In the genomic region with DNA sequence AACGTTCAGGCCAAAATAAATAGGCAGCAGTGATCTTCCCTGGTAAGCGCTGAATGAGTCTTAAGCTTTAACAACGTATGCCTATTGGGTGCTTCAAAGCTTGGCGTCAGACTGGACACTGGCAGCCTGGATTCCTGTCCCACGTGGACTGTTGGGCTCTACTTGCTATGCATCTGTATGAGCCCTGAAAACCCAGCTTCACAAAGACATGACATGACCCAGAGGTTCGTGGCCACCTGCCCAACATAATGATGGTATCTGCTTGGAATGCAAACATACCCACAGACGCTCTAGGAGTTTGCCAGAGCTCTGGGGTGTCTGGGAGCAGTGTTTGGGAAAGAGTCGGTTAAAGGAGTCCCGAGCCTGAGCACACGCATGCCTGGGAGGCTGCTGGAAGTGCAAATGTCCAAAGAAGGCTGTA, we compare ENCODE assay signal across 9 mouse cellular contexts. TPM values are rescaled to one million over a fixed set of nuclear protein-coding genes. Genes with fewer than 3 reads are reported as not detected.
A peak's percentile ranks its signal among the peaks of the same experiment; 100 is the strongest.
DNase-seq lines count a peak whose midpoint lies in the region; ATAC-seq and TF ChIP-seq lines count a peak whose summit lies in the region.
"Had no signal": no experiment of that assay in that cellular context is flagged by ENCODE, and none has a peak within 500 bp of the region (broad histone marks: within the 10 kb centered on the region; RNA-seq: fewer than 3 reads in every experiment).

No protein-coding gene starts in this region.

- H3K4me3 ChIP-seq in C2C12 (ENCODE audit: insufficient read depth, poor library complexity, severe bottlenecking): no peak overlapping the region
- H3K4me3 ChIP-seq in lung, embryonic 14.5 days (ENCODE audit: low read depth, low read length): no peak overlapping the region
- no peak overlapping the region for H3K4me3 ChIP-seq in forebrain, embryonic 15.5 days

- H3K9me3 ChIP-seq in lung, embryonic 14.5 days (ENCODE audit: low read depth, low read length): no peaks in the 10 kb centered on the region
- H3K9me3 ChIP-seq in forebrain, embryonic 15.5 days: no peaks in the 10 kb centered on the region

- TF ChIP-seq CTCF in C2C12 (IDR thresholded peaks at IDR 0.05; ENCODE audit: control insufficient read depth, insufficient read depth, insufficient read length): no peak
- no peak for TF ChIP-seq CTCF in lung, embryonic 14.5 days (IDR thresholded peaks at IDR 0.05; ENCODE audit: low read depth)

- intact Hi-C loops in left cerebral cortex, postnatal 36 days (cut with DNase I): no loop called here

- no peak overlapping the region for H3K9ac ChIP-seq in lung, embryonic 14.5 days
- no peak overlapping the region for H3K9ac ChIP-seq in forebrain, embryonic 15.5 days (replicated peaks)

- H3K79me3 ChIP-seq in C2C12 (ENCODE audit: low read depth): peaks cover 62% of the 10 kb centered on the region

- peak overlapping the region; percentile 9; the same call in 1 of the 2 replicates for H3K27ac ChIP-seq in lung, embryonic 14.5 days (ENCODE audit: low read depth)
- H3K27ac ChIP-seq in forebrain, embryonic 15.5 days (replicated peaks): no peak overlapping the region

- no peak overlapping the region for H3K4me2 ChIP-seq in lung, embryonic 14.5 days
- H3K4me2 ChIP-seq in forebrain, embryonic 15.5 days (replicated peaks): no peak overlapping the region

- WGBS in lung, embryonic 14.5 days: 36% methylated on average over 10 of the region's 10 CpGs
- 80% methylated on average over 10 of the region's 10 CpGs for WGBS in forebrain, embryonic 15.5 days

- H3K79me2 ChIP-seq in C2C12 (ENCODE audit: control insufficient read depth, insufficient read depth): peaks cover 82% of the 10 kb centered on the region

- H3K27me3 ChIP-seq in C2C12 (ENCODE audit: control insufficient read depth, insufficient read depth, insufficient read length): no peaks in the 10 kb centered on the region
- H3K27me3 ChIP-seq in lung, embryonic 14.5 days (ENCODE audit: insufficient read depth, low read length): no peaks in the 10 kb centered on the region
- no peaks in the 10 kb centered on the region for H3K27me3 ChIP-seq in forebrain, embryonic 15.5 days

- no peaks in the 10 kb centered on the region for H3K4me1 ChIP-seq in lung, embryonic 14.5 days (ENCODE audit: insufficient read depth)
- peaks cover 11% of the 10 kb centered on the region for H3K4me1 ChIP-seq in forebrain, embryonic 15.5 days

- no peaks in the 10 kb centered on the region for H3K36me3 ChIP-seq in C2C12 (ENCODE audit: control insufficient read depth, insufficient read depth)
- H3K36me3 ChIP-seq in lung, embryonic 14.5 days (ENCODE audit: insufficient read depth): no peaks in the 10 kb centered on the region; the same call in 1 of the 2 replicates
- no peaks in the 10 kb centered on the region for H3K36me3 ChIP-seq in forebrain, embryonic 15.5 days

- peak; percentile 75 to 78 for DNase-seq in heart, adult 18-20 months
- DNase-seq in heart, adult 8-10 months (ENCODE audit: low spot score): no peak
- peak; percentile 71 to 80 for DNase-seq in heart, adult 9 months (ENCODE audit: low spot score in 2 of 2)
- peak; percentile 46 for DNase-seq in lung, embryonic 14.5 days
- DNase-seq in cerebellum, adult 11 months: no peak
- no peak for DNase-seq in left cerebral cortex, postnatal 36 days (ENCODE audit: low spot score in 2 of 2)
- DNase-seq: cerebellum, adult 9-10 months had no signal

- peak; percentile 52; the same call in 1 of the 2 replicates for ATAC-seq in lung, embryonic 14.5 days (ENCODE audit: insufficient read depth)
- ATAC-seq in forebrain, embryonic 15.5 days (replicated peaks): no peak

- H3ac ChIP-seq in C2C12 (ENCODE audit: control insufficient read depth, insufficient read length, low read depth): no peak overlapping the region

TF ChIP-seq in C2C12, 6 proteins besides CTCF, POLR2A, EP300 and RAD21:
- peak; percentile 40 for TF ChIP-seq USF1 (IDR thresholded peaks at IDR 0.05; ENCODE audit: low read depth)
- TF ChIP-seq FOSL1 (IDR thresholded peaks at IDR 0.05; ENCODE audit: insufficient read depth, low read length, poor library complexity, severe bottlenecking): no peak
- TF ChIP-seq MYOG (IDR thresholded peaks at IDR 0.05; ENCODE audit: control insufficient read depth, extremely low read depth, insufficient read length): no peak
- TF ChIP-seq MYOD1 (IDR thresholded peaks at IDR 0.05; ENCODE audit: control insufficient read depth, insufficient read length, low read depth): peak; percentile 65
- TF ChIP-seq MAX (IDR thresholded peaks at IDR 0.05): peak; percentile 98
- no peak for TF ChIP-seq CEBPB (IDR thresholded peaks at IDR 0.05; ENCODE audit: low read depth)
TF ChIP-seq in C2C12: peak in this region for 3.

RNA-seq across cellular contexts. Expression of a gene that starts 22.8 kb away (rescaled TPM):
- 100 to 1,000 TPM; 310 to 331 TPM for total RNA-seq in heart, adult 18-20 months (2021)
- total RNA-seq in heart, adult 8-10 months (2022): 100 to 1,000 TPM; 328 to 381 (median 357) TPM
- 29.7 TPM for polyA plus RNA-seq in C2C12 (2012; fragmentation: generic; extraction: Trizol)
- 14.4 and 16.2 TPM in 2 replicates for polyA plus RNA-seq in lung, embryonic 14.5 days (2014; fragmentation: Nextera tagmentation; extraction: Ambion mirVana)
- 20.0 and 20.9 TPM in 2 replicates for polyA plus RNA-seq in forebrain, embryonic 15.5 days (2015; fragmentation: Nextera tagmentation; extraction: Ambion mirVana)
- 10 to 100 TPM; 67.3 to 72.4 TPM for total RNA-seq in left cerebral cortex, postnatal 36 days (2021)

RNA-seq across cellular contexts. Expression of a gene that starts 28.7 kb away (rescaled TPM):
- total RNA-seq in heart, adult 18-20 months (2021): 10 to 100 TPM; 10.5 to 12.9 TPM
- total RNA-seq in heart, adult 8-10 months (2022): 10 to 100 TPM; 11.0 to 13.7 (median 12.3) TPM
- polyA plus RNA-seq in C2C12 (2012; fragmentation: generic; extraction: Trizol): 9.1 TPM
- polyA plus RNA-seq in lung, embryonic 14.5 days (2014; fragmentation: Nextera tagmentation; extraction: Ambion mirVana): 9.5 and 10.1 TPM in 2 replicates
- polyA plus RNA-seq in forebrain, embryonic 15.5 days (2015; fragmentation: Nextera tagmentation; extraction: Ambion mirVana): 11.9 and 12.0 TPM in 2 replicates
- total RNA-seq in left cerebral cortex, postnatal 36 days (2021): 10 to 100 TPM; 11.5 to 15.0 TPM

RNA-seq across cellular contexts. Expression of a gene that starts 28.9 kb away (rescaled TPM):
- 10 to 100 TPM; 18.4 to 18.7 TPM for total RNA-seq in heart, adult 18-20 months (2021)
- total RNA-seq in heart, adult 8-10 months (2022): 10 to 100 TPM; 18.5 to 22.5 (median 19.7) TPM
- polyA plus RNA-seq in C2C12 (2012; fragmentation: generic; extraction: Trizol): 10.7 TPM
- 8.9 and 9.8 TPM in 2 replicates for polyA plus RNA-seq in lung, embryonic 14.5 days (2014; fragmentation: Nextera tagmentation; extraction: Ambion mirVana)
- 14.4 and 15.5 TPM in 2 replicates for polyA plus RNA-seq in forebrain, embryonic 15.5 days (2015; fragmentation: Nextera tagmentation; extraction: Ambion mirVana)
- total RNA-seq in left cerebral cortex, postnatal 36 days (2021): 10 to 100 TPM; 34.5 to 35.3 TPM

Comparison
In these comparisons a context has a peak if more than half of its experiments do, and no peak if none do; other contexts are left out.
1. DNase-seq: peak in heart, adult 18-20 months (2 of 2), heart, adult 9 months (2 of 2) and lung, embryonic 14.5 days (single experiment); none in heart, adult 8-10 months (single experiment), cerebellum, adult 11 months (single experiment) and left cerebral cortex, postnatal 36 days (0 of 2).
2. RNA of a gene that starts 22.8 kb away (total RNA-seq): 328 to 381 TPM in heart, adult 8-10 months and 310 to 331 TPM in heart, adult 18-20 months; 67.3 to 72.4 TPM in left cerebral cortex, postnatal 36 days; every median in the first group is over 4 times any median in the second.